Mouse (Mus musculus) heart, embryonic 10.5 days (tissue): ENCODE data around the gene Fbxl21. TPM values are rescaled to one million over a fixed set of nuclear protein-coding genes. Genes with fewer than 3 reads are reported as not detected.

Source experiments
- DNase-seq: peaks from one replicate; pipeline ENCODE4 v3.0.0-alpha.2; 2017; ENCODE audit warnings: low spot score
- H3K27ac ChIP-seq: fragments of 300-500 bp; sonication (generic); 2 replicates; pipeline ENCODE4 v1.5.1; 2016; ENCODE audit warnings: mild to moderate bottlenecking
- H3K27me3 ChIP-seq: fragments of 300-500 bp; sonication (generic); 2 replicates; pipeline ENCODE4 v1.6.1; 2016; ENCODE audit warnings: mild to moderate bottlenecking; ENCODE audit not compliant: poor library complexity, insufficient read depth, severe bottlenecking
- H3K36me3 ChIP-seq: fragments of 300-500 bp; sonication (generic); 2 replicates; pipeline ENCODE4 v1.6.1; 2016; ENCODE audit warnings: mild to moderate bottlenecking, moderate library complexity
- H3K4me1 ChIP-seq: fragments of 300-500 bp; sonication (generic); 2 replicates; pipeline ENCODE4 v1.6.1; 2016; ENCODE audit warnings: mild to moderate bottlenecking
- H3K4me3 ChIP-seq: fragments of 300-500 bp; sonication (generic); 2 replicates; pipeline ENCODE4 v1.5.1; 2016; ENCODE audit warnings: mild to moderate bottlenecking, moderate library complexity
- H3K9me3 ChIP-seq: fragments of 300-500 bp; sonication (generic); 2 replicates; pipeline ENCODE4 v1.6.1; 2016; ENCODE audit warnings: mild to moderate bottlenecking, moderate library complexity
- WGBS: fragments of 180-500 bp; shearing (Covaris S2); methylation state at CpG from one replicate; pipeline ENCODE4 v1.1.7; 2016; 5-methylcytosine and 5-hydroxymethylcytosine counted together
- polyA plus RNA-seq: library from polyadenylated mRNA; unstranded; fragments of >200 nt; fragmentation: Nextera tagmentation; extraction: Ambion mirVana; gene quantifications from 2 replicates; pipeline ENCODE4 v1.2.1, GENCODE M21; 2016

Fbxl21 gene
- polyA plus RNA-seq, 1 experiment from 2014 or later = 1.1 TPM

- Histone ChIP-seq H3K36me3 (no peaks in the 10 kb centered on the region), H3K4me1 (peaks cover 5% of the 10 kb centered on the region; the same call in 1 of the 2 replicates), H3K27me3 (no peaks in the 10 kb centered on the region), H3K27ac (no peak overlapping the region), H3K4me3 (no peak overlapping the region), H3K9me3 (no peaks in the 10 kb centered on the region)
- DNase-seq = no peak
- 74% methylated on average over 10 of the region's 10 CpGs for WGBS
These were observed 44.1 kb downstream of the Fbxl21 start for GRCm38 (mm10) chr13:56566336-56566735.

GRCm38 (mm10) chr13:56571645-56572044, 49.4 kb downstream of the Fbxl21 start:
- Histone ChIP-seq H3K27me3 (no peaks in the 10 kb centered on the region), H3K4me3 (no peak overlapping the region), H3K9me3 (no peaks in the 10 kb centered on the region), H3K4me1 (0 out of 2 replicates have a peak, but pooled peaks cover 6% of the 10 kb centered on the region), H3K36me3 (no peaks in the 10 kb centered on the region), H3K27ac (no peak overlapping the region)
- WGBS = 90% methylated on average over 8 of the region's 8 CpGs
- DNase-seq = no peak

GRCm38 (mm10) chr13:56575074-56575473, 52.8 kb downstream of the Fbxl21 start:
- Histone ChIP-seq H3K27me3 (no peaks in the 10 kb centered on the region), H3K4me1 (peaks cover 18% of the 10 kb centered on the region), H3K4me3 (no peak overlapping the region), H3K27ac (no peak overlapping the region), H3K36me3 (no peaks in the 10 kb centered on the region), H3K9me3 (no peaks in the 10 kb centered on the region)
- 73% methylated on average over 4 of the region's 4 CpGs for WGBS
- no peak for DNase-seq

- no peaks in the 10 kb centered on the region for H3K27me3 ChIP-seq
- WGBS = 49% methylated on average over 12 of the region's 12 CpGs
- peaks cover 18% of the 10 kb centered on the region for H3K4me1 ChIP-seq
- no peak overlapping the region for H3K4me3 ChIP-seq
- H3K27ac ChIP-seq = peak overlapping the region; percentile 76
- no peaks in the 10 kb centered on the region for H3K36me3 ChIP-seq
- H3K9me3 ChIP-seq = no peaks in the 10 kb centered on the region
- DNase-seq = peak; percentile 80
These were observed 53.5 kb downstream of the Fbxl21 start for GRCm38 (mm10) chr13:56575701-56576321.

GRCm38 (mm10) chr13:56578097-56578496, 55.8 kb downstream of the Fbxl21 start:
- H3K9me3 ChIP-seq = no peaks in the 10 kb centered on the region
- peak; percentile 85 for DNase-seq
- H3K4me1 ChIP-seq = peaks cover 34% of the 10 kb centered on the region
- no peaks in the 10 kb centered on the region for H3K27me3 ChIP-seq
- H3K36me3 ChIP-seq = no peaks in the 10 kb centered on the region
- H3K27ac ChIP-seq = peak overlapping the region; percentile 11; the same call in 1 of the 2 replicates
- no peak overlapping the region for H3K4me3 ChIP-seq
- 42% methylated on average over 5 of the region's 5 CpGs for WGBS

- 84% methylated on average over 5 of the region's 5 CpGs for WGBS
These were observed 58.2 kb downstream of the Fbxl21 start for GRCm38 (mm10) chr13:56580450-56580849.

GRCm38 (mm10) chr13:56581512-56581911, 59.2 kb downstream of the Fbxl21 start:
- H3K36me3 ChIP-seq = no peaks in the 10 kb centered on the region
- H3K27me3 ChIP-seq = no peaks in the 10 kb centered on the region
- DNase-seq = no peak
- WGBS = 8% methylated on average over 3 of the region's 3 CpGs
- no peaks in the 10 kb centered on the region for H3K9me3 ChIP-seq
- H3K4me3 ChIP-seq = no peak overlapping the region
- H3K4me1 ChIP-seq = peaks cover 36% of the 10 kb centered on the region
- peak overlapping the region; percentile 83 for H3K27ac ChIP-seq

More at GRCm38 (mm10) chr13:56580450-56580849, 58.2 kb downstream of the Fbxl21 start:
- H3K36me3 ChIP-seq = no peaks in the 10 kb centered on the region
- no peak for DNase-seq
- H3K27ac ChIP-seq = peak overlapping the region; percentile 83; the same call in 1 of the 2 replicates
- peaks cover 36% of the 10 kb centered on the region for H3K4me1 ChIP-seq
- H3K4me3 ChIP-seq = no peak overlapping the region
- no peaks in the 10 kb centered on the region for H3K27me3 ChIP-seq
- H3K9me3 ChIP-seq = no peaks in the 10 kb centered on the region

GRCm38 (mm10) chr13:56581961-56582434, 59.7 kb downstream of the Fbxl21 start:
- WGBS = 7% methylated on average over 6 of the region's 6 CpGs
- H3K36me3 ChIP-seq = no peaks in the 10 kb centered on the region
- peak; percentile 90 for DNase-seq
- H3K9me3 ChIP-seq = no peaks in the 10 kb centered on the region
- no peaks in the 10 kb centered on the region for H3K27me3 ChIP-seq
- peak overlapping the region; percentile 83 for H3K27ac ChIP-seq
- H3K4me3 ChIP-seq = peak overlapping the region; percentile 38
- peaks cover 36% of the 10 kb centered on the region for H3K4me1 ChIP-seq

- H3K27ac ChIP-seq = peak overlapping the region; percentile 83
- no peak overlapping the region for H3K4me3 ChIP-seq
These were observed 60.4 kb downstream of the Fbxl21 start for GRCm38 (mm10) chr13:56582720-56583119.

GRCm38 (mm10) chr13:56586046-56586445, 63.8 kb downstream of the Fbxl21 start:
- Histone ChIP-seq H3K4me1 (peaks cover 49% of the 10 kb centered on the region), H3K9me3 (no peaks in the 10 kb centered on the region), H3K36me3 (no peaks in the 10 kb centered on the region), H3K27ac (peak overlapping the region; percentile 11; the same call in 1 of the 2 replicates), H3K4me3 (no peak overlapping the region), H3K27me3 (no peaks in the 10 kb centered on the region)
- WGBS = 64% methylated on average over 3 of the region's 3 CpGs
- no peak for DNase-seq

More at GRCm38 (mm10) chr13:56582720-56583119, 60.4 kb downstream of the Fbxl21 start:
- DNase-seq = no peak
- H3K36me3 ChIP-seq = no peaks in the 10 kb centered on the region
- no peaks in the 10 kb centered on the region for H3K27me3 ChIP-seq
- 42% methylated on average over 3 of the region's 3 CpGs for WGBS
- peaks cover 36% of the 10 kb centered on the region for H3K4me1 ChIP-seq
- no peaks in the 10 kb centered on the region for H3K9me3 ChIP-seq

Other genes with a start within 250 kb of the Fbxl21 start
- 1.6 and 8.6 TPM in 2 replicates for gene Cxcl14, start 225.9 kb upstream of the Fbxl21 start, polyA plus RNA-seq
- not detected in 2 replicates for gene Gm3045, start 95.9 kb upstream of the Fbxl21 start, polyA plus RNA-seq
- 0.05 TPM in 1 of 2 replicates, not detected in the other for gene Slc25a48, start 84.1 kb upstream of the Fbxl21 start, polyA plus RNA-seq
- gene Il9, start 40.2 kb upstream of the Fbxl21 start, polyA plus RNA-seq = not detected in 2 replicates
- gene Lect2, start 26.0 kb downstream of the Fbxl21 start, polyA plus RNA-seq = 0.41 and 8.8 TPM in 2 replicates
- gene Tgfbi, start 87.1 kb downstream of the Fbxl21 start, polyA plus RNA-seq = 50.4 and 66.2 TPM in 2 replicates
- 20.7 and 23.0 TPM in 2 replicates for gene Smad5, start 180.5 kb downstream of the Fbxl21 start, polyA plus RNA-seq
- 0.49 and 0.67 TPM in 2 replicates for gene Gm45623, start 231.4 kb downstream of the Fbxl21 start, polyA plus RNA-seq